Mouse (Mus musculus): ENCODE data around the gene Osgep. TPM values are rescaled to one million over a fixed set of nuclear protein-coding genes. Genes with fewer than 3 reads are reported as not detected.
A peak's percentile ranks its signal among the peaks of the same experiment; 100 is the strongest.
"Not testable (repeated sequence)": the region's sequence is repeated elsewhere in the genome, so short reads cannot be mapped to it uniquely, and the experiment has no call there.

Gene Osgep
- 101 and 107 TPM in 2 replicates for total RNA-seq (2015)
- 87.9 and 125 TPM in 2 replicates for total RNA-seq (2017)

- ATAC-seq (ENCODE audit: poor library complexity, severe bottlenecking), result peak; percentile 86
These were observed at the start of gene Osgep, which contains the start of gene Apex1 for GRCm38 (mm10) chr14:50924281-50925064. TSS of gene Osgep (minus strand) at chr14:50924893. TSS of gene Apex1 (plus strand) at chr14:50924968.

- no peak for ATAC-seq (ENCODE audit: poor library complexity, severe bottlenecking)
These were observed 49.0 kb upstream of the Osgep start for GRCm38 (mm10) chr14:50973700-50974099.

- not testable (repeated sequence) for ATAC-seq (ENCODE audit: poor library complexity, severe bottlenecking)
These were observed 48.4 kb upstream of the Osgep start for GRCm38 (mm10) chr14:50973054-50973453.

- ATAC-seq (ENCODE audit: poor library complexity, severe bottlenecking), result peak; percentile 73
These were observed 46.1 kb upstream of the Osgep start for GRCm38 (mm10) chr14:50970822-50971221.

- ATAC-seq (ENCODE audit: poor library complexity, severe bottlenecking), result 0 out of 2 replicates have a peak, but pooled peaks have one; percentile 53
These were observed 45.2 kb upstream of the Osgep start for GRCm38 (mm10) chr14:50969558-50970544.

- ATAC-seq (ENCODE audit: poor library complexity, severe bottlenecking), result no peak
These were observed 44.3 kb upstream of the Osgep start for GRCm38 (mm10) chr14:50969041-50969440.

GRCm38 (mm10) chr14:50968216-50968980, 43.7 kb upstream of the Osgep start:
- no peak for ATAC-seq (ENCODE audit: poor library complexity, severe bottlenecking)

- not testable (repeated sequence) for ATAC-seq (ENCODE audit: poor library complexity, severe bottlenecking)
These were observed 33.7 kb upstream of the Osgep start for GRCm38 (mm10) chr14:50958289-50958995.

GRCm38 (mm10) chr14:50957146-50957545, 32.5 kb upstream of the Osgep start:
- ATAC-seq (ENCODE audit: poor library complexity, severe bottlenecking), result not testable (repeated sequence)

GRCm38 (mm10) chr14:50956724-50957123, 32.0 kb upstream of the Osgep start:
- not testable (repeated sequence) for ATAC-seq (ENCODE audit: poor library complexity, severe bottlenecking)

GRCm38 (mm10) chr14:50955942-50956508, 31.3 kb upstream of the Osgep start, which contains the start of gene Pnp2:
TSS of gene Pnp2 (plus strand) at chr14:50955992.
- ATAC-seq (ENCODE audit: poor library complexity, severe bottlenecking), result peak; percentile 84

GRCm38 (mm10) chr14:50955487-50955886, 30.8 kb upstream of the Osgep start:
- ATAC-seq (ENCODE audit: poor library complexity, severe bottlenecking), result peak; percentile 16

GRCm38 (mm10) chr14:50945526-50945925, 20.8 kb upstream of the Osgep start:
- ATAC-seq (ENCODE audit: poor library complexity, severe bottlenecking), result not testable (repeated sequence)

GRCm38 (mm10) chr14:50945081-50945480, 20.4 kb upstream of the Osgep start:
- ATAC-seq (ENCODE audit: poor library complexity, severe bottlenecking), result not testable (repeated sequence)

GRCm38 (mm10) chr14:50944668-50945033, 20.0 kb upstream of the Osgep start:
- ATAC-seq (ENCODE audit: poor library complexity, severe bottlenecking), result peak; percentile 80

- peak; percentile 90 for ATAC-seq (ENCODE audit: poor library complexity, severe bottlenecking)
These were observed 19.4 kb upstream of the Osgep start, which contains the start of gene Gm49342 for GRCm38 (mm10) chr14:50943932-50944667. TSS of gene Gm49342 (plus strand) at chr14:50944517.

- ATAC-seq (ENCODE audit: poor library complexity, severe bottlenecking), result peak; percentile 79
These were observed 14.2 kb upstream of the Osgep start for GRCm38 (mm10) chr14:50938940-50939339.

GRCm38 (mm10) chr14:50938119-50938908, 13.6 kb upstream of the Osgep start:
- ATAC-seq (ENCODE audit: poor library complexity, severe bottlenecking), result peak; percentile 33; the same call in 1 of the 2 replicates

Data from megakaryocyte, adult 5-6 weeks (primary cell).